Mouse (Mus musculus) left cerebral cortex, postnatal 25 days (tissue): ENCODE data around the gene Map1s. TPM values are rescaled to one million over a fixed set of nuclear protein-coding genes. Genes with fewer than 3 reads are reported as not detected.

Source experiments
- DNase-seq, 2 experiments: peaks; one replicate each; pipeline ENCODE4 v3.0.0; 2022; ENCODE audit warnings: low spot score in 2 of 2, mixed read lengths in 1 of 2
- intact Hi-C: fragments of 180-260 bp; cut with DNase I; formaldehyde crosslinking; loops from one replicate; pipeline ENCODE4 v1.15.1; 2025
- total RNA-seq, 2 experiments: library from RNA; stranded (reverse); gene quantifications; 2 replicates each; pipeline ENCODE4 v1.2.3; 2021

The Map1s gene
- total RNA-seq: 10 to 100 TPM; 71.2 to 80.7 TPM

DNA sequence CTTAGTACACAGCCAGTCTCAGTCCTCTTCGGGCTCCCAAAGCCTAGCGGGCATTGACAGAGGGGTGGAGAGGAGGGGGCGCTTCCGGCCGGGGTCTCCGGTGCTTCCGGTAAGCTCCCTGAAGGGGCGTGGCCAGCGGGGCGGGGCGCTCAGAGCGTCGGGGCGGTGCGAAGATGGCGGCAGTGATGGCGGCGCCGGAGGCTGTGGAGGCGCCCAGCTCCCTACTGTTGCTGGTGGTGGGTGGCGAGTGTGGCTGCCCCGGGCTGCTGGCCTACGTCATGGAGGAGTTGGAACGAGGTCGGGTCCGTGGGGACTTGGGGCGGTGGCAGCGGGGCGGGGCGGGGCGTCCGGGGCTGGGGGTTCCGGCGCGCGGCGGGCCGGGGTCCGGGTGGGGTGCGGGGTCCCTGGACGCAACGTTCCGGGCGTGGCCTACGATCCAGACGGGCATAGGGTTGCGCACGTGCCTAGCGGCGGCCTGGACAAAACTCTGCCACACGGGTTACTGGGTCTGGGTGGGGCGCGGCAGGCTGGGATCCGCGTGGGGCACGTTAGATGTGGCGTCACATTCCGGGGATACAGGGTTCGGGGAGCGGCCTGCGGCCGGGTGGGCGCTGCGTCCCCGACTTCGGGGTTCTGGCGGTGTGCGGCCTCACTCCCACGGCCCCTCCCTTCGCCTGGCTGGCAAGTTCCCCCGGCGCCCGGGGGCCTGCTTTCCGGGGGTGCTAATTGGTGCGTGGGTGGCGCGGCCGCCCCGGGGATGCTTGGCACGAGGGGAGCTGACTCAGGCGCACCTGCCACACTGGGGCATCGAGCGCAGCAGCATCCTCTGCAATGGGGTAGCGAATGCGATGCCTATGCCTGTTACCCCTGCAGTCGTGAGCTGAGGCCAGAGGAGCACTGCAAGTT, at the start of gene Map1s:
Map1s (plus strand) TSS at position 102 of the 906 bp plus-strand sequence.
- DNase-seq: peak; percentile 79 to 84
- intact Hi-C loops: no loop called here

DNA sequence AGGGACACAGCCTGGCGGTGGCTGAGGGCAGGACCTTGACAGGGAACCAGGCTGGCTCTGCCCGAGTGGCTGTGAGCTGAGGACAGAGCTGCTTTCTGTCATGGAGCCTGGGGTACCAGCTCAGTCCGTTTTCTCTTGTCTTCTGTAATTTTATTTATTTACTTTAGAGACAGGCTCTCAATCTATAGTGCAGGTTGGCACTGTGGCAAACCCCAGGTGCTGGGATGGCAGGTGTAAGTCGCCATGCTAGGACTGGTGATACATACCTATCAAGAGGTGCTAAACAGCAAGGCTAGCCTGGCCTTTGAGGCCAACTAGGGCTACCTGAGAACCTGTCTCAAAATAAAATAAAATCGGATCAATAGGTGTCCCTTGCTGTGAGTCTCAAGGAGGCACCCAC, 49.7 kb upstream of the Map1s start:
- DNase-seq: no peak
- intact Hi-C loops: no loop called here

GRCm38 (mm10) chr8:70856541-70857197, 49.1 kb upstream of the Map1s start:
- peak; percentile 76 to 85 for DNase-seq
- intact Hi-C loops: no loop called here

DNA sequence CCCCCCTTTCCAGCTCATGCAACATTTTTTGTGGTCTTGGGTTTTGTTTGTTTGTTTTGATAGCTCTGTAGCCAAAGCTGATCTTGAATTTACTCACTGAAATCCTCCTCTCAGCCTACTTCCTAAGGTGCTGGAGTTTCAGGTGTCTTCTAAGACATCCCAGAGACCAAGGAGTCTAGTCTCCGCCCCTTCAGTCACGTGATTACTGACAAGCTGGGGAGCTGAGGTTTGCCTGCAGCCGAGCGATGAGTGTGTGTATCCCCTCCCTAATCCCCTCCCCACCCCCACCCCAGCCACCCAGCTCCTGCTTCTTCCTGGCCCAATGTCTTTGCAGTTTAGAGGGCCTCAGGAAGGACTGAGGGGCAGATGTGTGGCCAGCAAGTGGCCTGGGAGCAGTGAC, 48.2 kb upstream of the Map1s start:
- DNase-seq: no peak
- intact Hi-C loops: no loop called here

GRCm38 (mm10) chr8:70862824-70863641, 42.7 kb upstream of the Map1s start, which contains the start of gene Kcnn1:
Gene Kcnn1, minus strand, starts transcription at chr8:70863258.
- DNase-seq: no peak
- intact Hi-C loops: no loop called here

- intact Hi-C loops: loop anchor here (2.0 kb wide), 1 partner anchor 103 kb away; the partner anchor contains the start of gene Mpv17l2
- DNase-seq: peak in 1 of 2 experiments; percentile 33
Measured at GRCm38 (mm10) chr8:70863956-70864711, 41.6 kb upstream of the Map1s start.

DNA sequence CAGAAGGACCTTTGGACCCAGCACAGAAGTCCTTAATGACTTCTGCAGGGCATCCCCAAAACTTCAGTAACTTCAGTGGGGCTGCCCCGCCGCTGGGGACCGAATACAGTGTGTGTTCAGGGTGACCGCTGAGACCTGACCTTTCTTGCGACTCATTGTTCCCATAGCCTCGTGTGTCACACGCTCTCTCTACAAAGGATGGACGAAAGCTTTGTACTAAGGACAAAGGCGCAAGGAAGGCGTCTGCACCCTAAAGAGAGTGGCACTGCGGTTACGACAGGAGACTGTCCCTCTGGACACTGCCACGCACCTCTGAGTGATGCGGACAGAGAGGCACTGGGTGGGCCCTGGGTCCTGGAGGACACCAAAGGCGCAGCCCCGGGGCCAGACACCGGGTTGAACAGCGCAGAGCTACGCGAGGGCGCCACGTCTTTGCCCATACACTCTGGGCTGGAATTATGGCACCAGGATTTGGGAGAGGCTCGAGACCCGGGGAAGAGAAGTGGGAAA, 41.0 kb upstream of the Map1s start:
- DNase-seq: no peak
- intact Hi-C loops: loop anchor here (2.0 kb wide), 1 partner anchor 104 kb away; the partner anchor contains the start of gene Mpv17l2

DNA sequence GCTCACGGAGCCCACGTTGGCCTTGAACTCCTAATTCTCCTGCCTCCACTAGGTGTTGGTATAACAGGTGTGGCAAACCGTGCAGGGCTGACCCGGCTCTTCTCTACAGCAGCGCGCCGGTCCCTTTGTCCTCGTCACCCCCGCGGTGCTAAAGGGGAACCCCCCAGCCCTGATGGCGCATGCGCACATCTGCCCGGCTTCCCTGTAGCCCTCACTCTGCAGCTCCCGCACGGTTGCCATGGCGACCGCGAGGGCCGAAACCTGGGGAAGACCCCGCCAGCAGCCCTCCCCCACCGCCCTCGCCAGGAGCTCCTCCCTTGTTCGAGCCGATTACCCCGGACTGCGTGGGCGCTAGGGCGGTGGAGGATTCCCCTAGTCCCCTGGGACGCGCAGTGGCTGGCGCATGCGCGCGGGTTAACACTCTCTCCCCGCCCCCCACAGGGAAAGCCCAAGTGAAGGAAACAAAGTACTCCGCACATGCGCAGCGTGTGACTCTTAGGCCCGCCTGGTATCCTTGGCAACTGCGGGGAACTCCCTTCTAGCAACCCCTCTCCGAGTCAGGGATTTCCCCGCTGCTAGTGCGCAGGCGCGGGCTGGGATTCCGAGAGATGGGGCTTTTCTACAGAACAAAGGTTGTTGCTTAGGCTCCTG, 40.3 kb upstream of the Map1s start:
- intact Hi-C loops: loop anchor here (2.0 kb wide), 1 partner anchor 105 kb away; the partner anchor contains the start of gene Mpv17l2
- DNase-seq: peak; percentile 100

GRCm38 (mm10) chr8:70866001-70866520, 39.7 kb upstream of the Map1s start:
- intact Hi-C loops: no loop called here

GRCm38 (mm10) chr8:70866566-70866965, 39.2 kb upstream of the Map1s start:
- no peak for DNase-seq
- intact Hi-C loops: no loop called here

More at GRCm38 (mm10) chr8:70866001-70866520, 39.7 kb upstream of the Map1s start:
- no peak for DNase-seq

- DNase-seq: peak in 1 of 2 experiments; percentile 33
- intact Hi-C loops: loop anchor here (1.0 kb wide), 1 partner anchor 24 kb away; no protein-coding TSS in a partner anchor
Measured at GRCm38 (mm10) chr8:70868559-70869198, 37.1 kb upstream of the Map1s start.

DNA sequence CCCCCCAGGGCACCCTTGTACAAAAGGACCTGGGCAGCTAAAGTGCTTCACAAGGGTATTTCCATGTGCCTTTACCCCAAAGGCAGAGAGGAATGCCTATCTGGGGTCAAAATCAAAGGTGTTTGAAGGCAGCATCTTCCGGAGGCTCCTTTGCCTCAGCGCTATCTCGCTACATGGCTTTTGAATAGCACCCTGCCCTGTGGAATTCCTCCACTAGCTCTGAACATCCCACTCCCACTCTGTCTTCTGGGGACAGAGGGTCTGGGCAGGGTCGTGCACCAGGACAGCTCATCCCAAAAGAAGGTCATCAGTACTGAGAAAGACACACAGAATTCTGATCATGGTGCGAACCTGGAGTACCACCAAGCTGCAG, 36.5 kb upstream of the Map1s start:
- intact Hi-C loops: loop anchor here (1.0 kb wide), 1 partner anchor 25 kb away; no protein-coding TSS in a partner anchor
- DNase-seq: no peak

DNA sequence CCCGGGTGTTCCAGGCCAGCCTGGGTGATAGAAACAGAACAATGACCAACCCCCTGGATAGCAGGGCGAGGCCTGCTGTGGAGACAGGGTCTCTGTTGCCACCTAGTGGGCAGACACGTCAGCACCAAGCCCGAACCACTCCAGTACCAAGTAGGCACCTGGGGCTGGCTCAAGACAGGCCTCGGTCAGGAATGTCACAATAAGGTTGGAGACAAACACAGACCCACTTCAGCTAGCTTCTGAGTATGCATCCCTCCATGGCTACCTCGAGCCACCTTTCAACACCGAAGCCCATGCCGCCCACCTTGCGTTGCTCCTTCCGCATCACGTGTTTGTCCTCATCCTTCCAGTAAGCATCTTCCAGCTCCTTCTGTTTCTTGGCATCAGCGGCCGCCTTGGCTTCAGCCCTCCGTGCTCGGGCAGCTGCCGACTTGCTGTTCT, 36.1 kb upstream of the Map1s start:
- DNase-seq: peak; percentile 81 to 85
- intact Hi-C loops: loop anchor here (1.0 kb wide), 1 partner anchor 25 kb away; no protein-coding TSS in a partner anchor

GRCm38 (mm10) chr8:70871195-70871807, 34.4 kb upstream of the Map1s start:
- no peak for DNase-seq
- intact Hi-C loops: no loop called here

- peak in 1 of 2 experiments; percentile 49 for DNase-seq
- intact Hi-C loops: loop anchor here (1.0 kb wide), 2 partner anchors 20 to 24 kb away; partner anchors contain the start of gene Rpl18a
Measured at GRCm38 (mm10) chr8:70872643-70873363, 32.9 kb upstream of the Map1s start.

DNA sequence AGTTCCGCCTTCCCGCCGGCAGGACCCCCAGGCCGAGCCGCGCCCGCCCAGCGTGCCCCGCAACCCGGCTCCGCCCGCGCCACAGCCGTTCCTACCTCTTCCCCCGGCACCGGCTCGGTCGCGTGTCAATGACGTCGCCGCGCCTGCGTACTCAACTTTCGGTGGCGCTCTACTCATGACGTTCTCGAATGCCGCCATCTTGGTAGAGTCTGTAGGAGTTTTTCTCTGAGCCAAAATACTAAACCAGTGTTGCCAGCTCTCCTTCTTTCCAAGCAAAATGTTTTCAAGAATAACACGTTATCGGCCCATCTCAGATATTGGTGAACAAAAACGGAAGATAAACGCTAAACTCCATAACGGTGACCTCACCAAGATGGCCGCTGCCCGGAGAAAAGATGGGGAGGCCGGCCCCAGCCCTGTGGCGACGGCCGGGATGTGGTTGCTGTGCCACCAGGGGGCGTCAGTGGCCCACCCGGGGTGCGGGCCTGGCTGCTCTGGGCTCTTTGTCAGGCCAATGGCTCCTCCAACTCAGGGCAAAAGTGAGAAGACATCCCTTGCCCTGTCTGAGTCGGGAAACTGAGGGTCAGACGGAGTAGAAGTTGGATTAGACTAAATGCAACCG, 32.3 kb upstream of the Map1s start, which contains the start of gene Ccdc124:
Ccdc124 (minus strand) TSS at position 572 of the 622 bp plus-strand sequence.
- intact Hi-C loops: loop anchor here (1.0 kb wide), 2 partner anchors 20 to 24 kb away; partner anchors contain the start of gene Rpl18a
- peak; percentile 96 to 98 for DNase-seq
